Mouse (Mus musculus) adrenal gland, adult 18-20 months (tissue): ENCODE data around the gene Zfp358. TPM values are rescaled to one million over a fixed set of nuclear protein-coding genes. Genes with fewer than 3 reads are reported as not detected.

Source experiments
- DNase-seq, 2 experiments: peaks; one replicate each; pipeline ENCODE4 v3.0.0; 2021 to 2022; ENCODE audit warnings: low spot score in 2 of 2
- total RNA-seq, 2 experiments: library from RNA; stranded (reverse); gene quantifications; 1 replicate in 1 of 2; 2 replicates in 1 of 2; pipeline ENCODE4 v1.2.3; 2021

Zfp358 gene
- total RNA-seq, 2 experiments from 2014 or later = 17.5 to 20.5 TPM

GRCm38 (mm10) chr8:3498583-3498982 is 5.6 kb downstream of the Zfp358 start:
- DNase-seq = no peak

GRCm38 (mm10) chr8:3499751-3500150 is 6.8 kb downstream of the Zfp358 start:
- no peak for DNase-seq

DNA sequence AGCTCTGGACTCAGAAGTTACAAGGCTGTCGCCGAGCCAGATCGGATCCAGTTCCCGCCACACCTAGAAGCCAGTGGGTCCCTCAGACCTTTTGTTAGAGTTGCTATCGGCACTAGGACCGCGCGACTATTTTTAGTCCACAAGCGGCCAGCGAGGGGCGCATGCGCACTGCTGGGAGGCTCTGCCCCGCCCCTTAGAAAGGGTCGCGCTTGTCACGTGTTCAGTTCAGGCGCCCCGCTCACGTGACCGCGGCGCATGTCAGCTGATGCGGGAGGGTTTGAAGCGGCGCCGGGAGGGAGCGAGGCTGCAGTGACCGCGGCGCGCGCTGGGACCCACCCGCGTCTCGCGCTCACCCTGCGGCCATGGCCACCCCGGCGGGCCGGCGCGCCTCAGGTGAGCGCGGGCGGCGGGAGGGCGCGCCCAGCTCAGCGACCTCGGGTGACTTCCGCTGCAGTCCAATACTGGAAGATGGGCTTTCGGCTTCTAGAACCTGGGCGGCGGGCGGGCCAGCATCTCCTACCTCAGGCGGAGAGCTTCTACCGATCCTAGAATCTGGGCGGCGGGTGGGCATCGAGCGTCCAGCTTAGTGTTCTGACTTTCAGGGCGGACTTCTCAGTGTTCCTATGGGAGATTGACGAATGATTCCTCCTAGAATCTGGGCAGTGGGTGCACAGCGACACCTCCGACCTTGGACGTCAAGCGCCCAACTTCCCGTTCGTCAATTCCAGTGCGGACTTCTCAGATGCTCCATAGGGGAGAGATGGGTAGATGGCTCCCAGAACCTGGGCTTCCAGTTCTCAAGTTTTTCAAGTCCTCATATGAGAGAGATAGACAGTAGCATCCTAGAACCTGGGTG is 7.5 kb downstream of the Zfp358 start, which contains the start of gene Mcoln1:
Gene Mcoln1, plus strand, starts transcription at position 223 of the 856 bp plus-strand sequence.
- peak; percentile 97 to 98 for DNase-seq

DNA sequence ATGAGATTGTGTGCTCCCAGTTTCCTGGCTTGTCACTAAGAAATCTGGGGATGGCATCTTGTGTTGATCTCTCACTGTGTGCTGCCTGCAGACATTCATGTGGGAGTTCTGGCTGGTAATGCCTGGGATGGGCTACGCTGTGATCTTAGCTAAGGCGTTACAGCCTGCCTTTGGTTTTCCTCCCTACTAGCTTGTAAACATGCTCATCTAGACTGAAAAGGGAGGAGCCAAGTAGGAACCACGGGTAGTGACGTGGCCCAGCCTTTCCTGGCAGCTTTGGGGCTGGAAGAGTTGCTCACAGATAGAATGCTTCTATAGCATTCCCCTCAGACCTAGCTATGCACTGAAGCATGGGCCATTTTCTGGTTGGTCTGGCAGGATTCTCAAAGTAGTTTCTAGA is 9.3 kb downstream of the Zfp358 start:
- DNase-seq = no peak

- no peak for DNase-seq
Observed at GRCm38 (mm10) chr8:3507979-3508754, 15.2 kb downstream of the Zfp358 start.

- DNase-seq = no peak
Observed at GRCm38 (mm10) chr8:3514681-3515247, 21.8 kb downstream of the Zfp358 start.

GRCm38 (mm10) chr8:3515260-3515671 is 22.3 kb downstream of the Zfp358 start, which contains the start of gene Pnpla6:
TSS of gene Pnpla6 (plus strand) at chr8:3515384.
- DNase-seq = peak; percentile 87 to 88

DNA sequence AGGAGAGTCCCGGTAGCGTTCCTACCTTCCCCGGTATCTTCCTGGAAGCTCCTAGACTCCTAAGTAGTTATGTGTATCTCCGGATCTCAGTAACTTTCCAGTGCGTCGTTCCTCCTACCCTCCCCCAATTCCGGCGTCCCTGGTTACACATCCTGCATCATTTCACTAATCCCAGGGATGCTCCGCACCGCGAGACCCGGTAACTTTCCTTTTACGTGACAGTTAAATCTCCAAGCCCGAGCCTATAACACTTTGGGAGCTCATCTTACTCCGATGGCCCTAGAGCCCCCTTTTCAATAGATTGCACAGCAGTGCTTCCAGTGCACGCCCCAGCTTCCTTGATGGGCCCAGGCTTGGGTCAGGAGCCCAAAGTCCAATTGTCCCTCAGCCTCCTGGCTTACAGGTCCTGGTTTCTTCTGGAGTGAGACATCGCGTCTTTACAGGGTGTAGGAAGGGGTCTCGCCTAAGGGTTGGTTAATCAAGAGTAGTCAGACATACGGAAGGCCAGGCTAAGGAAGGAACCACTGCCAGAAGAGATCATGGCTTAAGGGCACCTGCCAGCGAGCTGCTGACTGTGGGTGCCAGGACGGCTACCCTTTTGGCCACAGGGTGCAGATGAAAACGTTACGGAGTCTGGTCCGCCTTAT is 23.0 kb downstream of the Zfp358 start:
- peak in 1 of 2 experiments; percentile 44 for DNase-seq

DNA sequence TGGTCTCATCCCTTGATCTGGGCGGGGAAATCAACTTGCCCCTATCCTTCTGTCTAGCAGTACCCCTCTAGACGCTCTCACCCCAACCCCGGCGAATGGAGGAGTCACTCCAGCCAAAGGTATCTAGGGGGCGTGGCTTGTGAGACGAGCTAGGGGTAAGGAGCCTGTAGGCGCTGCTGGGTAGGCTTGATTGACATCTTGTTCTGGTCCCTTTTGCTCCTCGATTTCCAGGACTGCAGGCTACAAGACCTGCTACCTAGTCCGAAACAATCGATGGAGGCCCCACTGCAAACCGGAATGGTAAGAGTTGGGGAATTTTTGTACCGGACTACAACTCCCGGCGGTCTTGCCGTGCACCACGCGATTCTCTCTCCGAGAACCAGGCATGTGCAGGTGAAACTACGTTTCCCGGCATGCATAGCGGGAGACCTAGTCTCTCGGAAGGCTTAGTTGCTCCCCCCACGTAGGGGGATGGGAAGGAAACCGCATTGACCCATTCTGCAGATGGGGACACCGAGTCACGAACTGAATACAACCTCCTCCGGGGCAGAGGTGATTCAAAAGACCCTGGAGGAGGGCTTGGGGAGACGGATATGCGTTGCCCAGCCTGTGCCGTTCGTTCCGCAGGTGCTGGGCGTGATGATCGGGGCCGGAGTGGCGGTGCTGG is 23.6 kb downstream of the Zfp358 start:
- DNase-seq = peak; percentile 83 to 85

DNA sequence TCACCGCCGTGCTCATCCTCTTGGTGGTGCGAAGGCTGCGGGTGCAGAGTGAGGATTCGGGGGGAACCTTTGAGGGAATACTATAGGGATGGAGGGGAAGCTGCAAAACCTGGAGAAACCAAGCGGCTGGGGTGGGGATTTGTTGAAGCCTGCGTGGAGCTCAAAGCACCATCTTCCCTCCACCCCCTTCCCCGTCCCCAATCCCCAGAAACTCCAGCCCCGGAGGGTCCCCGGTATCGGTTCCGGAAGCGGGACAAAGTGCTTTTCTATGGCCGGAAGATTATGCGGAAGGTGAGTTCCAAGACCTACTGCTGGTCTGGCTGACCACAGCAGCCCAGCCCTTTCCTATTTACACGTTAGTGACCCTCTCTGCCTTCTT is 24.2 kb downstream of the Zfp358 start:
- DNase-seq = no peak

GRCm38 (mm10) chr8:3522007-3522697 is 29.2 kb downstream of the Zfp358 start:
- DNase-seq = no peak

GRCm38 (mm10) chr8:3530816-3531215 is 37.9 kb downstream of the Zfp358 start:
- DNase-seq = no peak

DNA sequence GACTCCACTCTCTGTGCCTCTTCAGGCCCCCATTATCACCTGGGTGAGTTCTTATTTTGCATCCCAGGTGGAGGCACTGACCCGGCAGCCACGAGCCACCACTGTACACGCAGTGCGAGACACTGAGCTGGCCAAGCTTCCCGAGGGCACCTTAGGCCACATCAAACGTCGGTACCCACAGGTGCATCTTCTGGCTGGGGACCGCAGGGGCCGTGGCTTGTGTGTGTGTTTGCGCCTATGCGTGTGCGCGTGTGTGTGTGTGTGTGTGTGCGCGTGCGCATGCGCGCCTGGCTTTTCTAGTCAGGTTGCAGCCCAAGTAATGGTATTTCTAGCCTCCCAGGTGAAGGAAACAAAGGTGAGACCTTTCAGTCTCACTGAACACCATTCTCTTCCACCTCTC is 39.0 kb downstream of the Zfp358 start:
- DNase-seq = no peak

DNA sequence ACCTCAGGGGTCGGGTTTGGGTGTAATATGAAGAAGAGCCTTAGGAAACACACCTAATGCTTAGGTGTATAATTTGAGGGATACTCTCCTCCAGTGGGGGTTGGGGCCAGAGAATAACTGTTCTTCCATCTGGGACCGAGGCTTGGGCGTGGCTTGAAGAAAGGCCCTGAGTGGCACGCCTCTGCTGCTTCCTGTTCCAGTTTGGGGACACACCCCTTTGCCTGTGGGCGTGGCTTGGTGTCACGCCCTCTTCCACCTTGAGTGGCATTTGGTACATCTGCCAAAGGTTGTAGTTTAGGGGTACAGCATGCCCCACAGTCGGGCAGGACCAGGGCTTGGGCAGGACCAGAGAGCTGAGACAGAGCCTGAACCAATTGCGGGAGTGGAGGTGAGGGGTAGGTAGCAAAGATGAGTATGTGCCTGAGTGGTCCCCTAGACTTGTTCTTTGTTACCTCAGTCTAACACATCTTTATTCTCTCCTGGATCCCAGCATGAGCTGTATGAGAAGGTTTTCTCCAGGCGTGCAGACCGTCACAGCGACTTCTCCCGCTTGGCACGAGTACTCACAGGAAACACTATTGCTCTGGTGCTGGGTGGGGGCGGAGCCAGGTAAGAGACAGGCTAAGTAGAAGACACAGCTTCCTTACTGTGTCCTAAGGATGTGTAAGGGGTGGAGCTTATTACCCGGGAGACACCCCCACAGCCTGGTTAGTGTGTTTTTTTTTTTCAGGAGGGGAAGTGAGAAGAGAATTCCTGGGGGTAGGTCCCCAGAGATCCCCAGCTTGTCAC is 43.3 kb downstream of the Zfp358 start:
- no peak for DNase-seq

- no peak for DNase-seq
Observed at GRCm38 (mm10) chr8:3536940-3537339, 44.0 kb downstream of the Zfp358 start.

DNA sequence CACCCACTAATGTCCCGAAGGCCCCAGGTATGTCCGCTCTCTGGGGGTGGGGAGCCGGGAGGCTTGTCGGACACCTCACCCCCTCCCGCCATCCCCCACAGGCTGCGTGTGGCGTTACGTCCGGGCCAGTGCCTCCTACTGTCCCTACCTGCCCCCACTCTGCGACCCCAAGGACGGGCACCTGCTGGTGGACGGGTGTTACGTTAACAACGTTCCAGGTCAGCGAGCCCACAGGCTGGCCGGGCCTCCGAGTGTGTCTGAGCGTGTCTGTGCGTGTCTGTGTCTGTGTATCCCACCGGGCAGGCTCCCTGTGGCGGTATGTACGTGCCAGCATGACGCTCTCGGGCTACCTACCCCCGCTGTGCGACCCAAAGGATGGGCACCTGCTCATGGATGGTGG is 44.7 kb downstream of the Zfp358 start:
- no peak for DNase-seq

- DNase-seq = no peak
Observed at GRCm38 (mm10) chr8:3539146-3539545, 46.2 kb downstream of the Zfp358 start.

DNA sequence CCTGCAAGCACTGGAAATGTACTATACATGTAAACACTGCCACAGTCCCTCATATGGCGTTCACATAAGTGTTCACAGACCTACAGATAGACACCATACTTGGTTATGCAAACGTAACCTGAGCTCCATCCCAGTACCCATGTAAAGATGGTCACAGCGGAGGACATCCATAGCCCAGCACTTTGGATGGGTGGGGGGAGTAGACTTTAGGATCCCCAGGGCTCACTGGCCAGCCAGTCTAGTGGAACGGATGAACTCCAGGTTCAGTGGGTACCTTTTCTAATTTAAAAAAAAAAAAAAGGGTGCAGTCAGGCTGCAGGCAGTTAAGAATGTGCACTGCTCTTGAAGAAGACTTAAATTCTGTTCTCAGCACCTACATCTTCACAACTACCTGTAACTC is 47.1 kb downstream of the Zfp358 start:
- no peak for DNase-seq

DNA sequence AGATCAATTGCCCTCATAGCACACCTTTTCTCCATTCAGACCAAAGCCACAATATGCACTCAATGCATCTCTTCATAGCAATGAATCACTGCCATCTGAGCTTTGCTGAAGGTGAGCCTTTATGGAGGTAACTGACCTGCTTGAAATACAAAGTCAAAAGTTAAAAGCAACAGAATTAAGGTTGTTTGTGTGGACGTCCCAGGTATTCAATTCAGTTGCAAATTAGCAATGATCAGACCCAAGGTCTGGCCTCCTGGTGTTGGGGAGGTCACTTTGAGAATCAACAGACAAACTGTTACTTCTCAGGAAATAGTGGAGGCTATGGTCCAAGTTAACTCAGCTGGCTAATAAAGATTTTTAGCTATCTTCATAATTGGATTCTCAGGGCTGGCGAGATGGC is 53.6 kb downstream of the Zfp358 start:
- DNase-seq = no peak
